Mouse (Mus musculus) CH12.LX (cell line): ENCODE data around the gene Phlda1. TPM values are rescaled to one million over a fixed set of nuclear protein-coding genes. Genes with fewer than 3 reads are reported as not detected.

Source experiments
- DNase-seq: peaks from one replicate; pipeline ENCODE4 v3.0.0-alpha.2; 2013; ENCODE audit errors: extremely low read depth
- H3K27ac ChIP-seq: 2 replicates; pipeline ENCODE4 v1.5.1; 2012; ENCODE audit warnings: low read depth, mild to moderate bottlenecking, control low read depth, moderate library complexity; ENCODE audit not compliant: insufficient read depth
- H3K27me3 ChIP-seq: replicated peaks from 2 replicates; pipeline ENCODE3; 2012; ENCODE audit warnings: inconsistent platforms
- H3K36me3 ChIP-seq, 2 experiments: replicated peaks in 1 of 2; 2 replicates each; pipeline versions ENCODE3 to v1.6.1; 2012; ENCODE audit warnings: inconsistent platforms in 1 of 2, low read length in 1 of 2, mild to moderate bottlenecking in 1 of 2, mixed read lengths in 1 of 2, moderate library complexity in 1 of 2; ENCODE audit not compliant: control insufficient read depth in 1 of 2, insufficient read depth in 1 of 2
- H3K4me1 ChIP-seq, 2 experiments: 2 replicates each; pipeline ENCODE4 v1.6.1; 2012; ENCODE audit warnings: inconsistent platforms in 1 of 2, moderate library complexity in 1 of 2; ENCODE audit not compliant: insufficient read depth in 2 of 2, control insufficient read depth in 1 of 2
- H3K4me2 ChIP-seq: 2 replicates; pipeline ENCODE4 v1.6.1; 2012; ENCODE audit warnings: low read depth, mild to moderate bottlenecking, control low read depth; ENCODE audit not compliant: poor library complexity, insufficient read depth, severe bottlenecking
- H3K4me3 ChIP-seq, 3 experiments: fragments of 150-350 bp in 1 of 3; sonication (generic) in 1 of 3; replicated peaks in 1 of 3; 2 replicates each; pipeline versions ENCODE3 to v1.5.1; 2011 to 2012; ENCODE audit warnings: low read depth in 2 of 3, low read length in 2 of 3, mild to moderate bottlenecking in 2 of 3, moderate library complexity in 2 of 3, control low read depth in 1 of 3, improper control_type of control experiment in 1 of 3, inconsistent platforms in 1 of 3, mixed read lengths in 1 of 3; ENCODE audit not compliant: poor library complexity in 1 of 3
- H3K79me2 ChIP-seq: replicated peaks from 2 replicates; pipeline ENCODE4 v1.6.1; 2012; ENCODE audit warnings: mild to moderate bottlenecking, moderate library complexity; ENCODE audit not compliant: control insufficient read depth, poor library complexity, insufficient read depth, severe bottlenecking; ENCODE audit errors: extremely low read depth
- H3K9ac ChIP-seq: 2 replicates; pipeline ENCODE4 v1.6.1; 2012; ENCODE audit warnings: low read depth, mild to moderate bottlenecking, control low read depth, moderate library complexity; ENCODE audit not compliant: insufficient read depth
- H3K9me3 ChIP-seq: replicated peaks from 2 replicates; pipeline ENCODE3; 2012; ENCODE audit warnings: low read length, inconsistent platforms, mixed read lengths
- BHLHE40 ChIP-seq: IDR thresholded peaks from 2 replicates; pipeline ENCODE4 v1.6.1; 2011; ENCODE audit warnings: mild to moderate bottlenecking, low read depth, low read length, improper control_type of control experiment
- CHD1 ChIP-seq: IDR thresholded peaks from 2 replicates; pipeline ENCODE4 v1.6.1; 2012; ENCODE audit warnings: low read depth, low read length, improper control_type of control experiment, inconsistent platforms
- CTCF ChIP-seq, 2 experiments: IDR thresholded peaks in 1 of 2; conservative IDR thresholded peaks in 1 of 2; 2 replicates each; pipeline ENCODE4 v1.5.1; 2011 to 2012; ENCODE audit warnings: low read depth in 2 of 2, low read length in 2 of 2, improper control_type of control experiment in 1 of 2, inconsistent platforms in 1 of 2, mild to moderate bottlenecking in 1 of 2, moderate library complexity in 1 of 2
- ELF1 ChIP-seq: IDR thresholded peaks from 2 replicates; pipeline ENCODE4 v1.6.1; 2014; ENCODE audit warnings: low read depth, mild to moderate bottlenecking, inconsistent platforms, low read length, improper control_type of control experiment
- EP300 ChIP-seq: IDR thresholded peaks from 2 replicates; pipeline ENCODE4 v1.6.1; 2011; ENCODE audit warnings: low read length, improper control_type of control experiment
- GABPA ChIP-seq: IDR thresholded peaks from 2 replicates; pipeline ENCODE4 v1.6.1; 2012; ENCODE audit warnings: low read depth, low read length, improper control_type of control experiment, inconsistent platforms; ENCODE audit not compliant: insufficient replicate concordance
- IRF4 ChIP-seq: IDR thresholded peaks from 2 replicates; pipeline ENCODE4 v1.6.1; 2014; ENCODE audit warnings: low read depth, mild to moderate bottlenecking, inconsistent platforms, low read length, improper control_type of control experiment
- JUND ChIP-seq: conservative IDR thresholded peaks from 2 replicates; pipeline ENCODE4 v1.6.1; 2011; ENCODE audit warnings: low read depth, low read length, improper control_type of control experiment
- KAT2A ChIP-seq: IDR thresholded peaks from 2 replicates; pipeline ENCODE4 v1.6.1; 2012; ENCODE audit warnings: low read length, improper control_type of control experiment, inconsistent platforms; ENCODE audit not compliant: insufficient replicate concordance
- MAFK ChIP-seq: IDR thresholded peaks from 2 replicates; pipeline ENCODE4 v1.6.1; 2011; ENCODE audit warnings: low read length, improper control_type of control experiment; ENCODE audit not compliant: insufficient replicate concordance
- MAX ChIP-seq: IDR thresholded peaks from 2 replicates; pipeline ENCODE4 v1.6.1; 2011; ENCODE audit warnings: low read length, improper control_type of control experiment
- MXI1 ChIP-seq: IDR thresholded peaks from 2 replicates; pipeline ENCODE4 v1.6.1; 2011; ENCODE audit warnings: mild to moderate bottlenecking, low read depth, low read length, improper control_type of control experiment
- MYC ChIP-seq: IDR thresholded peaks from 2 replicates; pipeline ENCODE4 v1.6.1; 2011; ENCODE audit warnings: low read depth, mild to moderate bottlenecking, improper control_type of control experiment, low read length
- NELFE ChIP-seq: IDR thresholded peaks from 2 replicates; pipeline ENCODE4 v1.6.1; 2011; ENCODE audit warnings: low read depth, low read length, improper control_type of control experiment
- PAX5 ChIP-seq: IDR thresholded peaks from 2 replicates; pipeline ENCODE4 v1.6.1; 2012; ENCODE audit warnings: low read length, inconsistent platforms, mixed read lengths
- POLR2A ChIP-seq: IDR thresholded peaks from 2 replicates; pipeline ENCODE4 v1.6.1; 2011; ENCODE audit warnings: low read depth, mild to moderate bottlenecking, improper control_type of control experiment, low read length
- POLR2AphosphoS2 ChIP-seq: IDR thresholded peaks from 2 replicates; pipeline ENCODE4 v1.6.1; 2011; ENCODE audit warnings: low read depth, low read length, improper control_type of control experiment
- RAD21 ChIP-seq: IDR thresholded peaks from 2 replicates; pipeline ENCODE4 v1.6.1; 2011; ENCODE audit warnings: low read depth, mild to moderate bottlenecking, low read length, improper control_type of control experiment, moderate library complexity
- RCOR1 ChIP-seq: conservative IDR thresholded peaks from 2 replicates; pipeline ENCODE4 v1.6.1; 2012; ENCODE audit warnings: low read depth, mild to moderate bottlenecking, inconsistent platforms, low read length, improper control_type of control experiment
- SIN3A ChIP-seq: IDR thresholded peaks from 2 replicates; pipeline ENCODE4 v1.6.1; 2012; ENCODE audit warnings: low read length, improper control_type of control experiment, inconsistent platforms
- SMC3 ChIP-seq: IDR thresholded peaks from 2 replicates; pipeline ENCODE4 v1.6.1; 2011; ENCODE audit warnings: low read depth, low read length, improper control_type of control experiment
- ZKSCAN1 ChIP-seq: IDR thresholded peaks from 2 replicates; pipeline ENCODE4 v1.6.1; 2012; ENCODE audit warnings: low read depth, inconsistent platforms, low read length, improper control_type of control experiment, borderline replicate concordance
- dilution Hi-C: fragments of 300-500 bp; cut with MboI; formaldehyde crosslinking; loops from 2 replicates; pipeline ENCODE4 v1.14.3; 2020; ENCODE audit warnings: low sequenced_read_pairs; ENCODE audit not compliant: extremely low pct_unique_long_range_greater_than_20kb, extremely low pct_ligation_motif_present
- in situ Hi-C: fragments of 300-500 bp; cut with MboI; formaldehyde crosslinking; loops from 3 replicates; pipeline ENCODE4 v1.14.3; 2019; ENCODE audit warnings: low sequenced_read_pairs, low pct_ligation_motif_present, low pct_unique_long_range_greater_than_20kb, mixed read lengths
- polyA plus RNA-seq: library from polyadenylated mRNA; unstranded; fragments of >175 nt; gene quantifications from 2 replicates; pipeline ENCODE4 v1.2.1, GENCODE M21; 2012; ENCODE audit warnings: low read depth; ENCODE audit not compliant: insufficient read length
- total RNA-seq, 2 experiments: library from RNA; depleted of rRNA; stranded (reverse); fragments of 300-350 nt in 1 of 2; fragments of >200 nt in 1 of 2; gene quantifications; 2 replicates each; pipeline ENCODE4 v1.2.3; 2012 to 2014

Gene Phlda1
- total and polyA plus RNA-seq, 3 experiments, result 1.9 to 11.6 (median 2.1) TPM

DNA sequence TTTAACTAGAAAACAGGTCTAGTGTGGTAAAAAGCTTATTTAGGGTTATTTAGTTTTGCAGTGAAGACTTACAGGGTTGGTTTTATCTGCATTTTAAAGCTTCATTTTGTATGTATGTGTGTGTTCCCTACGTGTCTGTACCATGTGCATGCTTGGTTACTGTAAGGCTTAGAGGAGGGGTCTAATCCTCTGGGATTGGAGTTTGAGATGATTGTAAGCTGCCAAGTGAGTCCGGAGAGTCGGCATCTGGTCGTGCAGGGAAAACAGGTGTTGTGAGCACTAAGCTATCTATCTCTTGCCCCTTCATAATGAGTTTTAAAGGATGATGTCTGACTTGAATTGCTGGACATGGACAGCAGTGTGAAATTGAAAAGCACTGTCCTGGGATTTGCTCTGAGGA is 29.8 kb upstream of the Phlda1 start:
- in situ Hi-C loops, result no loop called here
- Histone ChIP-seq H3K4me1 (peaks cover 8 to 73% of the 10 kb centered on the region in 2 experiments), H3K27ac (no peak overlapping the region), H3K4me2 (peak overlapping the region; percentile 98), H3K36me3 (peaks cover 6 to 34% of the 10 kb centered on the region in 2 experiments), H3K79me2 (peaks cover 80% of the 10 kb centered on the region), H3K9ac (peak overlapping the region; percentile 1; the same call in 1 of the 2 replicates), H3K9me3 (no peaks in the 10 kb centered on the region), H3K27me3 (no peaks in the 10 kb centered on the region), H3K4me3 (peak overlapping the region in 2 of 3 experiments; percentile 34 to 92)
- no peak for TF ChIP-seq CHD1
- no peak for TF ChIP-seq KAT2A
- TF ChIP-seq MAX, result no peak
- no peak for TF ChIP-seq JUND
- TF ChIP-seq EP300, result no peak
- TF ChIP-seq MYC, result no peak
- dilution Hi-C loops, result no loop called here
- no peak for DNase-seq

DNA sequence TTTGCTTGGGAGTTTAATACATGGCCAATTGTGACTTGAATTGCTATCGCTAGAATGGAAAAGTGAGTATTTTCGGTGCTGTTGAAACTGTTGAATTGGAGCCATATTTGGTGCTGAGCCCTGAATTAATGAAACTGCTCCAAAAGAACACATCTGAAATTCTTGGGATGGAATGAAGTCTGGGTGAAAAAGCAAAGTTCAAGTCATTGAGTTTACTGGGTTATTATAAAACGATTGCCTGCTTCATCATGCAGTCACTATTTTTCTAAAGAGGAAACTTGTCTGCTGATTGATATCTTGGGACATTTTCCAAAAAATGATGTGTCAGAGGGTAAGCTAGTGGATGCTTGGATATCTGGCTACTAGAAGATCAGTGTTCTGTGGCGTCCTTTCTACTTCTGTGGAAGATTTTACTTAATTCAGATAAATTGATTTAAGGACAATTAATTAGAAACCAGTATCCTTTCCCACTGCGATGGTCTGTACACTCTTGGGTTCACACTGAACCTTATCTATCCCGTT is 29.0 kb upstream of the Phlda1 start:
- peaks cover 88% of the 10 kb centered on the region for H3K79me2 ChIP-seq
- peaks cover 11 to 73% of the 10 kb centered on the region in 2 experiments for H3K4me1 ChIP-seq
- dilution Hi-C loops (no loop called here), in situ Hi-C loops (no loop called here)
- no peaks in the 10 kb centered on the region for H3K9me3 ChIP-seq
- DNase-seq, result no peak
- H3K4me2 ChIP-seq, result peak overlapping the region; percentile 98
- H3K4me3 ChIP-seq, result peak overlapping the region in 1 of 3 experiments; percentile 92
- no peaks in the 10 kb centered on the region for H3K27me3 ChIP-seq
- H3K9ac ChIP-seq, result peak overlapping the region; percentile 1; the same call in 1 of the 2 replicates
- H3K36me3 ChIP-seq, result peaks cover 12 to 42% of the 10 kb centered on the region in 2 experiments
- TF ChIP-seq ELF1, result no peak
- no peak for TF ChIP-seq RAD21
- TF ChIP-seq KAT2A, result no peak
- TF ChIP-seq GABPA, result no peak
- TF ChIP-seq SMC3, result no peak
- TF ChIP-seq SIN3A, result no peak
- no peak for TF ChIP-seq RCOR1
- no peak; the same call in 1 of the 2 replicates for TF ChIP-seq POLR2AphosphoS2
- TF ChIP-seq MAX, result no peak
- no peak for TF ChIP-seq BHLHE40
- TF ChIP-seq POLR2A, result no peak
- TF ChIP-seq PAX5, result no peak
- no peak for TF ChIP-seq MXI1
- no peak for TF ChIP-seq ZKSCAN1
- TF ChIP-seq CTCF (conservative IDR thresholded peaks at IDR 0.05 in 1 of 2, IDR thresholded peaks at IDR 0.05 in 1 of 2; ENCODE audit: low read depth in 2 of 2, low read length in 2 of 2), result no peak
- no peak for TF ChIP-seq NELFE
- TF ChIP-seq IRF4, result no peak
- no peak for TF ChIP-seq MAFK
- no peak overlapping the region for H3K27ac ChIP-seq
